Mouse (Mus musculus) cerebellum, adult 8-10 months (tissue): ENCODE measurements around the gene Ear6.
A peak's percentile ranks its signal among the peaks of the same experiment; 100 is the strongest.

ENCODE experiments used
- DNase-seq: peaks from one replicate; pipeline ENCODE4 v3.0.0; 2022

Gene Ear6

DNA sequence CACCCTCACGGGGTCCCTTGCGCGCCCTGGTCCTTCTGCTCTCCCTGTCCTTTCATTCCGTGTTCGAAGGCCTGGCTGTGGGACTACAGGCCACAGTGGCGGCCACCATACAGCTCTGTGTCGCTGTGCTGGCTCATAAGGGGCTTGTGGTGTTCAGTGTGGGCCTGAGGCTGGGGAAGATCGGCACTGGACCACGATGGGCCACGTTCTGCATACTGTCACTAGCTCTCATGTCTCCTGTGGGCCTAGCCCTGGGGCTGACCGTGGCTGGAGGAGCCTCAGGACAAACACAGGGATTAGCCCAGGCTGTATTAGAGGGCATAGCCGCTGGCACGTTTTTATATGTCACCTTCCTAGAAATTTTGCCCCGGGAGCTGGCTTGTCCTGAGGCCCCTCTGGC is 41.6 kb downstream of the Ear6 start:
- DNase-seq = no peak

DNA sequence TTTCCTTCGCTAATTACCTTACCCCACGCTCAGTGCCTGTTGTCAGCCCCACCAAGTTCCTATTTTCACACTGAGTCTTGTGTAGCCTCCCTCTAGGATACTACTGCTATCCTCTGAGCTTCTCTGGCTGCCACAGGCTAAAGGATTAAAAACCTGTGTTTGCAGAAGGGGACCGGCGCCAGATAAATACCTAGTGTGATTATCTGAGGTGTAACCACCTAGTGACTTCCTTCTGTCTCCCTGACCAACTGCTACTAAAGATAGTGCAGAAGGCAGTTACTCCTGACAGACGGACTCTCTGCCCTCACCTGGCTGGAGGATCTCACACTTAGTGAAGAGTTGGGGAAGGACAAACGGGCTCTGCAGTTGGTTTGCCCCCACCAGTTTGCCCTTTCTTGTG is 42.5 kb downstream of the Ear6 start:
- no peak for DNase-seq

DNA sequence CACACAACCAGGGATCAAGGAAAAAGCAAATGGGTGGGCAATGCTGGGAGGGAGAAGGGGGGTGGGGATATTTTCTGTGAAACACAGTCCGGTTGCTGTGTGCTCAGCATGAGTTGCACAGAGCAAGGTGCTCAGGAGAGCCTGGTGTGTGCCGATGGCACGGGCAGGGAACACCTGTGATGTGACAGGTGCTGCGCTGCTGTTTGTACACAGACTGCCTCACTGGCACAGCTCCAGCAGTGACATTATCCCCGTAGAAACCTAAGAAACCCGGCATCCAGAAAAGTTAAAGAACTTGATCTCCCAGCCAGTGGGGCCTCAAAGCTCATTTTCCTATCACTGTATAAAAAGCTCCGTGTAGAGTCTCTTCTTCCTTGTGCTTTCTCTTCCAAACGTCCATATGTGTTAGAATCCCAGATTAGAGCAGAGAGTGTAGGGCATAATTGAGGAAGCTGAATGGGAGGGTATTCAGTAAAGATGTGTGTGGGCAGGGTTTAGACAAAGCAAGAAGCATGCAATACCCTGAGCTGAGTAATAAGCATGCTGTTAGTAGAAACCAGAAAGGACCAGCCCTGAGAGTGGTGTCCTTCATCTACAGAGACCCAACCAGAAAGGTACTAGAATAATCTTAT is 43.2 kb downstream of the Ear6 start:
- DNase-seq = no peak

DNA sequence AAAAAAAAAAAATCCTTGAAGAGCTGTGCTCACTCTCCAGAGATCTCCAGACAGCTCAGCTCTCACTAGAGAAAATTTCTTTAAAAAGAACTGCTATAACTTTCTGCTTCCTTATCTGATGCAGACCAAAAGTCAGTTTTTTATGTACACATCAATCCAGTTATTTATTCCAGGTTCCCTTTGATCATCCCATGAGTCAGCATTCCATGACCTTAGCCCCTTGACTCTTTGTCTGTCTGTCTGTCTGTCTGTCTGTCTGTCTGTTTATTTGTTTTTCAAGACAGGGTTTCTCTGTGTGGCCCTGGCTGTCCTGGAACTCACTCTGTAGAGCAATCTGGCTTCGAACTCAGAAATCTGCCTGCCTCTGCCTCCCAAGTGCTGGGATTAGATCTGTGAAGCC is 45.9 kb downstream of the Ear6 start:
- no peak for DNase-seq

DNA sequence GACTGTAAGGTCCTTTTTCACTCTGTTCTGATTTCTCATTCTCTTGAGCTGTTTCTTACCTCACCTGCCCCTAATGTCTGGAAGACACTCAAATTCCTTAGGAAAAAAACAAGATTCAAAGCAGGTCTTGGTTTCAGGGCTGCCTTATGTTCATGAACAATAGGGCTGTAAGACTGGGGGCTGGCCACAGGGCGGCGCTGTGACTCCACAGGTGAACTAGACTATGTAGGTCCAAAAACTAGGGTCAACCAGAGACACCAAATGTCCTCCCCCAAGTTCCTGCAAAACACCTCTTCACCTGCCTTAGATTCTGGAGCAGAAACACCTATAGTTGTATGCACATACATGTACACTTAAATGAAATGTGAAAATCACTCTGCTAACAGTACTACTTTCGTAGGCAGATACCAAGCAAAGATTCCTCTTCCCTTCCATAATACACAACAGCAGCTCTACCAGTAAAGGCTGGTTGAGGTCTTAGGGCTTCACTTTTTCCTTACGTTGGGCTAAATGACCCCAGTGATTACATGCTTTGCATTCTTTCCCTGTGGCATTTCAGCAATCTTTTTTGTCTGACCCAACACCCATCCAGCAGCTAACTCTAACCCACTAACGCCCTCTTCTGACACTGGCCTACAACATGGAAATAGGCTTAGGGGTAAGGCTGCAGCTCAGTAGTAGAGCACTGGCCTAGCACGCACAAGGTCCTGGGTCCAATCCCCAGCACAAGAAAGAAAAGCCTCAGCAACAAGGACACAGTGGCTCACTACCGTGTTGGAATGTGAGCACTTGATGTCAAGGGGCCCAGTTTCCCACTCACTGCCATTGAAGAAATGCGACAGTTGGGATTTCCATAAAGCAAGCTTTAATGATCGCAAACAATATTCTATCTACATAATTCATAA is 49.6 kb downstream of the Ear6 start:
- DNase-seq = peak; percentile 79

DNA sequence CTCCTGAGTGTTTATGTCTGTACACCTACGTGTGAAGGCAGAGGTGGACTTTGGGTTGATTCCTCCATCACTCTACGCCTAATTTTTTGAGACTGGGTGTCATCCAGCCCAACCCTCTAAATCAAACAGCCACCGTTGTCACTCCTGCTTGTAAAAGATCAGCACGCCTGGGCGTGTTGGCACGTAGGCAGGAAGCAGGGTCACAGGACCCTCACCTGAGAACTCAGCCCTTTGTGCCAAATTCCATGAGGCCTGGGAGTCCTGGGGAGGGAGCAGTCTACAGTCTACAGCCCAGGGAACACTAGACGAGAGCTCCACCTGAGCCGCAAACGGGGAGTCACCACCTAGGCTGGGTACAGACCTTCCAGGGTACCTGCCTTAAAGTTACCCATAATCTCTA is 50.3 kb downstream of the Ear6 start:
- DNase-seq = no peak
